ENCODE assay signal across 18 mouse cellular contexts in genomic region chr6:82458762-82459389, GRCm38 (mm10). TPM values are rescaled to one million over a fixed set of nuclear protein-coding genes. Genes with fewer than 3 reads are reported as not detected.
DNase-seq lines count a peak whose midpoint lies in the region; ATAC-seq and TF ChIP-seq lines count a peak whose summit lies in the region.
"Had no signal": no experiment of that assay in that cellular context is flagged by ENCODE, and none has a peak within 500 bp of the region (broad histone marks: within the 10 kb centered on the region; RNA-seq: fewer than 3 reads in every experiment).

No protein-coding gene starts in this region.

- H3K4me3 ChIP-seq in hindbrain, embryonic 12.5 days: no peak overlapping the region
- no peak overlapping the region for H3K4me3 ChIP-seq in hindbrain, embryonic 11.5 days (ENCODE audit: low read depth, low read length)
- H3K4me3 ChIP-seq in midbrain, embryonic 13.5 days (replicated peaks): no peak overlapping the region
- no peak overlapping the region for H3K4me3 ChIP-seq in midbrain, embryonic 15.5 days
- no peak overlapping the region for H3K4me3 ChIP-seq in forebrain, embryonic 16.5 days (replicated peaks; ENCODE audit: low read length)
- H3K4me3 ChIP-seq: embryonic facial prominence, embryonic 12.5 days; heart, adult 2 months; intestine, embryonic 15.5 days; left cerebral cortex, adult 2 months; limb, embryonic 12.5 days; megakaryocyte, embryonic 14.5 days had no signal

- WGBS in hindbrain, embryonic 12.5 days: 62% methylated on average over 15 of the region's 15 CpGs
- WGBS in hindbrain, embryonic 11.5 days: 75% methylated on average over 15 of the region's 15 CpGs
- 60% methylated on average over 15 of the region's 15 CpGs for WGBS in midbrain, embryonic 13.5 days
- WGBS in midbrain, embryonic 15.5 days: 42% methylated on average over 15 of the region's 15 CpGs
- WGBS in forebrain, embryonic 16.5 days: 15% methylated on average over 15 of the region's 15 CpGs

- no peaks in the 10 kb centered on the region for H3K9me3 ChIP-seq in hindbrain, embryonic 12.5 days (replicated peaks)
- H3K9me3 ChIP-seq in hindbrain, embryonic 11.5 days (ENCODE audit: control insufficient read depth, low read length): no peaks in the 10 kb centered on the region
- H3K9me3 ChIP-seq in midbrain, embryonic 13.5 days: no peaks in the 10 kb centered on the region
- H3K9me3 ChIP-seq in midbrain, embryonic 15.5 days: no peaks in the 10 kb centered on the region
- H3K9me3 ChIP-seq in forebrain, embryonic 16.5 days (ENCODE audit: control insufficient read depth, low read length): no peaks in the 10 kb centered on the region
- H3K9me3 ChIP-seq: embryonic facial prominence, embryonic 12.5 days; intestine, embryonic 15.5 days; limb, embryonic 12.5 days; megakaryocyte, embryonic 14.5 days had no signal

- no peak overlapping the region for H3K27ac ChIP-seq in hindbrain, embryonic 12.5 days
- H3K27ac ChIP-seq in hindbrain, embryonic 11.5 days (ENCODE audit: low read depth, low read length): no peak overlapping the region
- no peak overlapping the region for H3K27ac ChIP-seq in midbrain, embryonic 13.5 days
- H3K27ac ChIP-seq in midbrain, embryonic 15.5 days: no peak overlapping the region
- H3K27ac ChIP-seq in forebrain, embryonic 16.5 days (ENCODE audit: low read length): no peak overlapping the region
- H3K27ac ChIP-seq: embryonic facial prominence, embryonic 12.5 days; heart, adult 2 months; intestine, embryonic 15.5 days; left cerebral cortex, adult 2 months; limb, embryonic 12.5 days; liver, embryonic 14.5 days had no signal

- ATAC-seq in hindbrain, embryonic 12.5 days (ENCODE audit: low FRiP score): peak; percentile 72
- ATAC-seq in hindbrain, embryonic 11.5 days (ENCODE audit: low FRiP score): no peak
- ATAC-seq in midbrain, embryonic 13.5 days: peak; percentile 76
- no peak for ATAC-seq in midbrain, embryonic 15.5 days (replicated peaks)
- peak; percentile 92 for ATAC-seq in forebrain, embryonic 16.5 days
- ATAC-seq: intestine, embryonic 15.5 days; lung, postnatal 0 days had no signal

- H3K4me1 ChIP-seq in hindbrain, embryonic 12.5 days: 0 out of 2 replicates have a peak, but pooled peaks cover 4% of the 10 kb centered on the region
- H3K4me1 ChIP-seq in hindbrain, embryonic 11.5 days (replicated peaks; ENCODE audit: control insufficient read depth, insufficient read depth, low read length): no peaks in the 10 kb centered on the region
- peaks cover 6% of the 10 kb centered on the region; the same call in 1 of the 2 replicates for H3K4me1 ChIP-seq in midbrain, embryonic 13.5 days (replicated peaks)
- no peaks in the 10 kb centered on the region for H3K4me1 ChIP-seq in midbrain, embryonic 15.5 days
- peaks cover 10% of the 10 kb centered on the region for H3K4me1 ChIP-seq in forebrain, embryonic 16.5 days (replicated peaks; ENCODE audit: control insufficient read depth, insufficient read depth, low read length)
- H3K4me1 ChIP-seq: embryonic facial prominence, embryonic 12.5 days; intestine, embryonic 15.5 days had no signal

- TF ChIP-seq CTCF in brain, embryonic 14.5 days (IDR thresholded peaks at IDR 0.05; ENCODE audit: borderline replicate concordance, extremely low read depth, insufficient read depth, insufficient read length): no peak

- no peak for DNase-seq in hindbrain, embryonic 11.5 days (ENCODE audit: low spot score)
- DNase-seq in brain, embryonic 14.5 days (ENCODE audit: low read depth): peak; percentile 91
- DNase-seq in retina, embryonic 14.5 days (ENCODE audit: low spot score): no peak
- DNase-seq: adrenal gland, postnatal 14 days; heart, adult 2 months; thymus, postnatal 14 days had no signal

- no peaks in the 10 kb centered on the region for H3K36me3 ChIP-seq in hindbrain, embryonic 12.5 days
- no peaks in the 10 kb centered on the region for H3K36me3 ChIP-seq in hindbrain, embryonic 11.5 days (ENCODE audit: control insufficient read depth, insufficient read depth, low read length)
- H3K36me3 ChIP-seq in midbrain, embryonic 13.5 days: no peaks in the 10 kb centered on the region
- H3K36me3 ChIP-seq in midbrain, embryonic 15.5 days (replicated peaks): no peaks in the 10 kb centered on the region
- no peaks in the 10 kb centered on the region for H3K36me3 ChIP-seq in forebrain, embryonic 16.5 days (ENCODE audit: control insufficient read depth, insufficient read depth)
- H3K36me3 ChIP-seq: embryonic facial prominence, embryonic 12.5 days; G1E; intestine, embryonic 15.5 days; limb, embryonic 12.5 days had no signal

- no peak overlapping the region for H3K9ac ChIP-seq in hindbrain, embryonic 12.5 days
- H3K9ac ChIP-seq in hindbrain, embryonic 11.5 days (ENCODE audit: low read depth, low read length): no peak overlapping the region
- no peak overlapping the region for H3K9ac ChIP-seq in midbrain, embryonic 13.5 days (replicated peaks)
- H3K9ac ChIP-seq in midbrain, embryonic 15.5 days: no peak overlapping the region
- H3K9ac ChIP-seq in forebrain, embryonic 16.5 days (replicated peaks; ENCODE audit: low read depth, low read length): no peak overlapping the region
- H3K9ac ChIP-seq: embryonic facial prominence, embryonic 12.5 days; intestine, embryonic 15.5 days; limb, embryonic 12.5 days; liver, embryonic 14.5 days had no signal

- no peaks in the 10 kb centered on the region for H3K27me3 ChIP-seq in hindbrain, embryonic 12.5 days
- H3K27me3 ChIP-seq in hindbrain, embryonic 11.5 days (ENCODE audit: control insufficient read depth, insufficient read depth, low read length): no peaks in the 10 kb centered on the region
- H3K27me3 ChIP-seq in midbrain, embryonic 13.5 days: no peaks in the 10 kb centered on the region
- H3K27me3 ChIP-seq in midbrain, embryonic 15.5 days (replicated peaks): no peaks in the 10 kb centered on the region
- no peaks in the 10 kb centered on the region for H3K27me3 ChIP-seq in forebrain, embryonic 16.5 days (replicated peaks; ENCODE audit: control insufficient read depth, insufficient read depth, low read length)
- H3K27me3 ChIP-seq: embryonic facial prominence, embryonic 12.5 days; intestine, embryonic 15.5 days had no signal

- no peak overlapping the region for H3K4me2 ChIP-seq in hindbrain, embryonic 12.5 days (replicated peaks)
- H3K4me2 ChIP-seq in hindbrain, embryonic 11.5 days (replicated peaks; ENCODE audit: low read depth, low read length): no peak overlapping the region
- H3K4me2 ChIP-seq in midbrain, embryonic 13.5 days (replicated peaks): no peak overlapping the region
- no peak overlapping the region for H3K4me2 ChIP-seq in midbrain, embryonic 15.5 days
- no peak overlapping the region for H3K4me2 ChIP-seq in forebrain, embryonic 16.5 days (ENCODE audit: low read length)
- H3K4me2 ChIP-seq: embryonic facial prominence, embryonic 12.5 days; intestine, embryonic 15.5 days; limb, embryonic 12.5 days had no signal

- TF ChIP-seq POLR2A in brain, embryonic 14.5 days (IDR thresholded peaks at IDR 0.05; ENCODE audit: borderline replicate concordance, extremely low read depth, insufficient read depth, insufficient read length, poor library complexity, severe bottlenecking): no peak

RNA-seq across cellular contexts. Expression of gene Tacr1, which starts 56.7 kb away (rescaled TPM):
- polyA plus RNA-seq in hindbrain, embryonic 12.5 days (2016; fragmentation: Nextera tagmentation; extraction: Ambion mirVana): 2.7 and 2.8 TPM in 2 replicates
- 1.1 and 2.5 TPM in 2 replicates for polyA plus RNA-seq in hindbrain, embryonic 11.5 days (2014; fragmentation: Nextera tagmentation; extraction: Ambion mirVana)
- 2.2 and 3.5 TPM in 2 replicates for polyA plus RNA-seq in midbrain, embryonic 13.5 days (2015; fragmentation: Nextera tagmentation; extraction: Ambion mirVana)
- 2.8 and 3.1 TPM in 2 replicates for polyA plus RNA-seq in midbrain, embryonic 15.5 days (2015; fragmentation: Nextera tagmentation; extraction: Ambion mirVana)
- polyA plus RNA-seq in brain, embryonic 14.5 days (2012; rRNA removed): 1.3 and 3.5 TPM in 2 replicates
- polyA plus RNA-seq in forebrain, embryonic 16.5 days (2015; fragmentation: Nextera tagmentation; extraction: Ambion mirVana): 1.0 and 1.8 TPM in 2 replicates
- polyA plus RNA-seq: G1E; liver, embryonic 14.5 days had no signal

Comparison
In these comparisons a context has a peak if more than half of its experiments do, and no peak if none do; other contexts are left out.
1. ATAC-seq: peak in hindbrain, embryonic 12.5 days (single experiment), midbrain, embryonic 13.5 days (single experiment) and forebrain, embryonic 16.5 days (single experiment); none in hindbrain, embryonic 11.5 days (single experiment) and midbrain, embryonic 15.5 days (single experiment).